Mouse (Mus musculus) neural tube, embryonic 11.5 days (tissue): ENCODE results near the gene Nbeal2. TPM values are rescaled to one million over a fixed set of nuclear protein-coding genes. Genes with fewer than 3 reads are reported as not detected.
"Not testable (repeated sequence)": the region's sequence is repeated elsewhere in the genome, so short reads cannot be mapped to it uniquely, and the experiment has no call there.

Experiments
- ATAC-seq: fragments of 200-750 bp; cut with Nextera tagmentation; 2 replicates; pipeline ENCODE4 v1.8.0; 2017; ENCODE audit warnings: moderate number of reproducible peaks, mild to moderate bottlenecking, moderate TSS enrichment, moderate library complexity; ENCODE audit not compliant: insufficient read depth, low FRiP score, low TSS enrichment
- DNase-seq: peaks from one replicate; pipeline ENCODE4 v3.0.0-alpha.2; 2015; ENCODE audit warnings: low spot score
- H3K27ac ChIP-seq: fragments of 300-500 bp; sonication (generic); 2 replicates; pipeline ENCODE4 v1.5.1; 2014; ENCODE audit warnings: low read depth, mild to moderate bottlenecking, low read length
- H3K27me3 ChIP-seq: fragments of 300-500 bp; sonication (generic); 2 replicates; pipeline ENCODE4 v1.6.1; 2014; ENCODE audit warnings: mild to moderate bottlenecking, low read length, mixed read lengths; ENCODE audit not compliant: control insufficient read depth, insufficient read depth
- H3K36me3 ChIP-seq: fragments of 300-500 bp; sonication (generic); 2 replicates; pipeline ENCODE4 v1.6.1; 2014; ENCODE audit warnings: mild to moderate bottlenecking, low read length, moderate library complexity, mixed read lengths; ENCODE audit not compliant: control insufficient read depth, insufficient read depth
- H3K4me1 ChIP-seq: fragments of 300-500 bp; sonication (generic); 2 replicates; pipeline ENCODE4 v1.6.1; 2014; ENCODE audit warnings: low read length, mixed read lengths; ENCODE audit not compliant: control insufficient read depth, insufficient read depth
- H3K4me2 ChIP-seq: fragments of 300-500 bp; sonication (generic); 2 replicates; pipeline ENCODE4 v1.6.1; 2014; ENCODE audit warnings: low read depth, mild to moderate bottlenecking, moderate library complexity
- H3K4me3 ChIP-seq: fragments of 300-500 bp; sonication (generic); 2 replicates; pipeline ENCODE4 v1.5.1; 2014; ENCODE audit warnings: low read depth, low read length
- H3K9ac ChIP-seq: fragments of 300-500 bp; sonication (generic); 2 replicates; pipeline ENCODE4 v1.6.1; 2014; ENCODE audit warnings: mild to moderate bottlenecking, low read length
- H3K9me3 ChIP-seq: fragments of 300-500 bp; sonication (generic); 2 replicates; pipeline ENCODE4 v1.6.1; 2016; ENCODE audit warnings: low read length; ENCODE audit not compliant: control insufficient read depth
- WGBS: fragments of 180-500 bp; shearing (Covaris S2); extraction: QIAGEN DNeasy Blood & Tissue Kit; methylation state at CpG from one replicate; pipeline ENCODE4 v1.1.7; 2014; 5-methylcytosine and 5-hydroxymethylcytosine counted together
- polyA plus RNA-seq: library from polyadenylated mRNA; unstranded; fragments of >200 nt; fragmentation: Nextera tagmentation; extraction: Ambion mirVana; gene quantifications from 2 replicates; pipeline ENCODE4 v1.2.1, GENCODE M21; 2014

Gene Nbeal2
- polyA plus RNA-seq, 1 experiment from 2014 or later, result 1.1 TPM

DNA sequence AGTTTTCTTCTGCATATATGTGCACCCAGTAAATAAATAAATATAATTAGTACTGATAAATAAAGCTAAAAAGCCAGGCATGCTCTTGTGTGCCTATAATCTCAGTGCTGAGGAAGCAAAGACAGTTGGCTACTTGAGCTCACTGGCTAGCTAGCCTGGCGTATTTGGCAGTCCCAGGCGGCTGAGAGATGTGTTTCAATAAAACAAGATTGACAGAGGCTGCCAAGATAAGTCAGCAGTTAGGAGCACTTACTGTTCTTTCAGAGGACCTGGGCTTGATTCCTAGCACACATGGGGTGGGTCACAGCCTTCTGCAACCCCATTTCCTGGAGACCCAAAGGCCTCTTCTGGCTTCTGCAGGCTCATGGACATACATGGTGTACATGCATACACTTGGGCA is 33.9 kb upstream of the Nbeal2 start:
- WGBS, result 92% methylated on average over 2 of the region's 2 CpGs
- Histone ChIP-seq H3K9me3 (no peaks in the 10 kb centered on the region), H3K9ac (no peak overlapping the region), H3K27ac (no peak overlapping the region), H3K4me2 (no peak overlapping the region), H3K4me1 (no peaks in the 10 kb centered on the region), H3K27me3 (no peaks in the 10 kb centered on the region), H3K36me3 (no peaks in the 10 kb centered on the region), H3K4me3 (no peak overlapping the region)
- DNase-seq (no peak), ATAC-seq (no peak)

- Histone ChIP-seq H3K4me2 (no peak overlapping the region), H3K27me3 (no peaks in the 10 kb centered on the region), H3K4me3 (no peak overlapping the region), H3K9ac (no peak overlapping the region), H3K27ac (no peak overlapping the region), H3K4me1 (peaks cover 2% of the 10 kb centered on the region; the same call in 1 of the 2 replicates), H3K36me3 (no peaks in the 10 kb centered on the region), H3K9me3 (no peaks in the 10 kb centered on the region)
- WGBS, result 63% methylated on average over 5 of the region's 5 CpGs
- DNase-seq (no peak), ATAC-seq (no peak)
These were observed 33.1 kb upstream of the Nbeal2 start for GRCm38 (mm10) chr9:110687061-110687460.

GRCm38 (mm10) chr9:110686472-110686871 is 32.5 kb upstream of the Nbeal2 start:
- Histone ChIP-seq H3K9me3 (no peaks in the 10 kb centered on the region), H3K9ac (no peak overlapping the region)
- ATAC-seq, result no peak

GRCm38 (mm10) chr9:110685591-110685990 is 31.6 kb upstream of the Nbeal2 start:
- DNase-seq (no peak), ATAC-seq (no peak)
- H3K4me1 ChIP-seq, result peaks cover 6% of the 10 kb centered on the region; the same call in 1 of the 2 replicates
- H3K36me3 ChIP-seq, result no peaks in the 10 kb centered on the region
- no peak overlapping the region for H3K4me2 ChIP-seq
- no peak overlapping the region; the same call in 1 of the 2 replicates for H3K9ac ChIP-seq
- no peaks in the 10 kb centered on the region for H3K9me3 ChIP-seq
- 79% methylated on average over 5 of the region's 5 CpGs for WGBS
- H3K27me3 ChIP-seq, result no peaks in the 10 kb centered on the region
- no peak overlapping the region; the same call in 1 of the 2 replicates for H3K27ac ChIP-seq
- H3K4me3 ChIP-seq, result no peak overlapping the region

More at GRCm38 (mm10) chr9:110686472-110686871, 32.5 kb upstream of the Nbeal2 start:
- Histone ChIP-seq H3K4me2 (no peak overlapping the region), H3K36me3 (no peaks in the 10 kb centered on the region), H3K27me3 (no peaks in the 10 kb centered on the region), H3K4me3 (no peak overlapping the region), H3K27ac (no peak overlapping the region), H3K4me1 (peaks cover 6% of the 10 kb centered on the region; the same call in 1 of the 2 replicates)
- 57% methylated on average over 3 of the region's 3 CpGs for WGBS
- no peak for DNase-seq

DNA sequence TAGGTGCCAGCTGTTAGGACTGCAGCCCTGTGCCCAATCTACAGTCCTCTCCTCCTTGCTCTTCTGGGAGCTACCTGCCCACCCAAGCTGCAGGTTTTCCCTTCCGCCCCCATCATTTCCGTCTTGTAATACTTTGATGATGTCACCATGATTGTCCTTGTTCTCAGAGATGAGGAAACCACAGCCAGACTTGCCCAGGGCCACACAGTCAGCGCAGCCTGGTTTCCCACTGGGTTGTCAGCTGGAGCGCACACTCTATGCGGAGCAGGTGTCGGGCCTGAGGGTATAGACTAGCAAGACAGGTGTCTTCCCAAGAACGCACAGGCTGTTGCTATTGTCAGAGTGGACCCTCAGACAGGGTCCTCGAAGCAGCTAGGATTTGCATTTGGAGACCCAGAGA is 31.2 kb upstream of the Nbeal2 start:
- Histone ChIP-seq H3K4me2 (no peak overlapping the region), H3K27ac (no peak overlapping the region), H3K27me3 (no peaks in the 10 kb centered on the region), H3K4me1 (peaks cover 6% of the 10 kb centered on the region; the same call in 1 of the 2 replicates), H3K4me3 (no peak overlapping the region), H3K9me3 (no peaks in the 10 kb centered on the region), H3K9ac (no peak overlapping the region; the same call in 1 of the 2 replicates), H3K36me3 (no peaks in the 10 kb centered on the region)
- WGBS, result 80% methylated on average over 8 of the region's 8 CpGs
- DNase-seq (no peak), ATAC-seq (no peak)

GRCm38 (mm10) chr9:110684100-110684831 is 30.3 kb upstream of the Nbeal2 start:
- no peak for ATAC-seq
- no peaks in the 10 kb centered on the region for H3K27me3 ChIP-seq
- no peak overlapping the region for H3K4me3 ChIP-seq
- H3K36me3 ChIP-seq, result no peaks in the 10 kb centered on the region
- H3K27ac ChIP-seq, result no peak overlapping the region
- no peak overlapping the region for H3K9ac ChIP-seq
- H3K4me2 ChIP-seq, result no peak overlapping the region
- WGBS, result 90% methylated on average over 6 of the region's 6 CpGs
- peaks cover 6% of the 10 kb centered on the region; the same call in 1 of the 2 replicates for H3K4me1 ChIP-seq
- H3K9me3 ChIP-seq, result no peaks in the 10 kb centered on the region
- no peak for DNase-seq

- 85% methylated on average over 4 of the region's 4 CpGs for WGBS
- Histone ChIP-seq H3K4me1 (peaks cover 6% of the 10 kb centered on the region; the same call in 1 of the 2 replicates), H3K27me3 (no peaks in the 10 kb centered on the region), H3K9ac (no peak overlapping the region), H3K36me3 (no peaks in the 10 kb centered on the region), H3K4me2 (no peak overlapping the region), H3K9me3 (no peaks in the 10 kb centered on the region), H3K4me3 (no peak overlapping the region), H3K27ac (no peak overlapping the region)
- no peak for ATAC-seq
- DNase-seq, result no peak
These were observed 29.7 kb upstream of the Nbeal2 start for GRCm38 (mm10) chr9:110683574-110684099.

GRCm38 (mm10) chr9:110682697-110683096 is 28.7 kb upstream of the Nbeal2 start:
- not testable (repeated sequence) for ATAC-seq, DNase-seq, H3K36me3 ChIP-seq, H3K4me3 ChIP-seq, H3K27me3 ChIP-seq, H3K9me3 ChIP-seq, H3K9ac ChIP-seq, H3K27ac ChIP-seq, H3K4me1 ChIP-seq, H3K4me2 ChIP-seq
- 83% methylated on average over 3 of the region's 3 CpGs for WGBS

GRCm38 (mm10) chr9:110682255-110682654 is 28.3 kb upstream of the Nbeal2 start:
- Histone ChIP-seq H3K36me3 (no peaks in the 10 kb centered on the region), H3K4me3 (no peak overlapping the region), H3K9me3 (no peaks in the 10 kb centered on the region), H3K4me2 (no peak overlapping the region), H3K27ac (peak overlapping the region; percentile 54), H3K4me1 (peaks cover 6% of the 10 kb centered on the region; the same call in 1 of the 2 replicates), H3K27me3 (no peaks in the 10 kb centered on the region), H3K9ac (no peak overlapping the region)
- ATAC-seq (no peak), DNase-seq (no peak)
- WGBS, result 50% methylated on average over 5 of the region's 5 CpGs
